Mouse (Mus musculus): ENCODE measurements around the gene Txlng.

Gene Txlng

DNA sequence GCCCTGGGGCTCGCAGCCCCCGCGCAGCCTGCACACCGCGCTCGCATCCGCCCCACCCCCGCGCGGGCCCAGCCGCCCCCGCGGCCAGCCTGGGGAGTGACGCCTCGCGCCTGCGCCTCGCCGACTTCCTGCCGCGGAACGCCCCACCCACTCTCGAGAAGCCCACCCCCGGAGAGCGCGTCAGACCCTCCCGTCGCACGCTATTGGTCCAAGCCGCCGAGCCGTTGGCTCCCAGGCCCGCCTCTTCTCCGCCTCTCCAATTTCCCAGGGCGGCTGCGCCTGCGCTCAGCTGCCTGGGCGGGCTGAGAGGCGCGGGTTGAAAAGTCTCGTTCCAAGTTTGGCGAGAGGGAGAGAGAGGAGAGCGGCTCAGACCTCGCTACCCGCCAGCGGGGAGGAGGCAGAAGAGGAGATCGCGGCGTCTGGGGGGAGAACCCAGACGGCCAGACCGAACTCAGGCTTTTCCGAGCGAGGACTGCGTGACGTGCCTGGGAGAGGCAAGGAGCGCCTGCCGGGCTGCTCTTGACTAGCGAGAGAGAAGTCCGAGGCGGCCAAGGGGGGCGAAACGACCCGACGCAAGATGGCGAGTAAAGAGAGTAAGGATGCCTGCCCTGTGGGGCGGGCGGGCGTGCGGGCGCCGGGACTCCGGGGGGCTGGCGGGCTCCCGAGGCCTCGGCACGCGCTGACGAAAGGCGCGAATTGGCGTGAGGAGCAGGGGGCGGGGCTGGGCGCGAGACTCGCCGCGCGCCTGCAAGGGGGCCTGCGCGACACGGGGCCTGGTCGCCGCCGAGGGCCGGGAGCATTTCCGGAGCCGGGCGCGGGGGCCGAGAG lies 68.9 kb downstream of the Txlng start, which contains the start of gene Rbbp7:
TSS of gene Rbbp7 (plus strand) at position 288 of the 828 bp plus-strand sequence.
- DNase-seq (ENCODE audit: low spot score): peak; percentile 61

DNA sequence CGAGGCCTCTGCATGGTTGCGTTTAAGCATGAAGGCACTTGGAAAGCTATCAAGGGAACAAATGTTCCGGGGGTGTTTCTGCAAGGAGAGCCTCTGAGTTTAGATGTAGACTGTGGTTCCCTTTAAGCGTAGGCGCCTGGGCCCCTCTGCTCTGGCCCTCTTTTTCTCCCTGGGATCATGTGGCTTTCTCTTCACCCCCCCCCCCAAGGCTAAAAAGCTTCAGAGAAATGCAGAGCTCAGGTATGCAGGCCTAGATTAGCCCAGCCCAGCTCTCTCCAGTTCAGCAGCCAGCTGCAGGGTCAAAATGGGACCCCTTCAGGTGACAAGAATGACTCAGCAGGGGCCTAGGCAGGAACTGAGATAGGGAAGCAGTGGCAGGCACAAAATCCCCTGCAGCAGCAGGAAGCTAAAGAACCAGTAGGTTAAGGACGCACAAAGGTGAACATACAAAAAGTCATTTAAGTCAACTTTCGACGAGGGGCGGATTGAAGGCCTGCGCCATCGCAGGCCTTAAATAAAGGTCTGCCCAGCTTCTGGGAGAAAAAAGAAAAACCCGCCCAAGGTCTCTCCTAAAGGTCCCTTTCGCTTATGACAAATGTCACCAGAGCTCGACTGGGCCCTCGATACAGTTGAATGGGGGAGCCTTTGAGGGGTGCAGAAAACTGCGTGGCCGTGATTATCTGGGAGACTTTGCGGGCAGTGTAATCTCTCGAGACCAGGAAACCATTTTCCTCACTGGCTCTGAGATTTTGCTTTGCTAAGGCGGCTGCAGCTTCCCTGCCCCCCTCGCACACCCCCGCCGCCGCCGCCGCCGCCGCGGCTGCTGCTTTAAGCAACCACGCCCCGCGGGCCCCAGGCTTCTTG lies 69.8 kb downstream of the Txlng start:
- DNase-seq (ENCODE audit: low spot score): no peak

DNA sequence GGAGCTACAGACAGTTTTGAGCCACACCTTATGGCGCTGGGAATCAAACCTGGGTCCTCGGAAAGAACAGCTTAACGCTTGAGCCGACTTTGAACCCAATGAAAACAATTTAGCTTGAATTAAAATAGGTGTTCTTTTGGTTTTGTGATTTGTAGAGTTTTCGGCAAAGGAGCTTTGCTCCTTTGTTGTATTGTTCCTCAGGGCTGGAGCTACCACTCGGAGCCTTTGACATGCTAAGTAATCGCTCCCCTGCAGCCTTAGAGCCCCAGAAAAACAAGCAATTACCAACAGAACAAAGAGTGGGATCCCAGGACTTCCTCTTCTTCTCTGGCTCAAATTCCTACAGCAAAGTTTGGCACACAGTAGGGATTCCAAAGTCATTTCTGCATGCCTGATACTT lies 73.2 kb downstream of the Txlng start:
- no peak for DNase-seq (ENCODE audit: low spot score)

GRCm38 (mm10) chrX:162754314-162754713 lies 74.9 kb downstream of the Txlng start:
- DNase-seq (ENCODE audit: low spot score): no peak

DNA sequence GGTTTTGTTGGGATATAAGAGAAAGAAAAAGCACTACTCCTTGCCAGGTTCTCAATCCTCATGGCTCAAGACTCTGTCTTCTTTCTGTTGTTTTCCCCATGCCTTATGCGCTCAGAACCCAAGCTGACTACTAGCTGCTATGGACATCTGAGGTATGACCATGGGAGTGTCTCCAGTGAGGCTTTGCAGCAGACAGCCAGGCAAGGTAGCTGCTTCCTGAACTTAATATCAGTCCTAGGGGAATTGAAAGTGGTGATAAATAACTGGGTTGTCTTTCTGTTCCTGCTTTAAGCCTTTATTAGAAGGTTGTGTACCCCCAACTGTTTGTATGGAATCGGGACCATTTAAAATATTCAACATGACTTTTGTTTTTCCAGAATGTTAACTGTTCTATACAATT lies 76.8 kb downstream of the Txlng start:
- no peak for DNase-seq (ENCODE audit: low spot score)

DNA sequence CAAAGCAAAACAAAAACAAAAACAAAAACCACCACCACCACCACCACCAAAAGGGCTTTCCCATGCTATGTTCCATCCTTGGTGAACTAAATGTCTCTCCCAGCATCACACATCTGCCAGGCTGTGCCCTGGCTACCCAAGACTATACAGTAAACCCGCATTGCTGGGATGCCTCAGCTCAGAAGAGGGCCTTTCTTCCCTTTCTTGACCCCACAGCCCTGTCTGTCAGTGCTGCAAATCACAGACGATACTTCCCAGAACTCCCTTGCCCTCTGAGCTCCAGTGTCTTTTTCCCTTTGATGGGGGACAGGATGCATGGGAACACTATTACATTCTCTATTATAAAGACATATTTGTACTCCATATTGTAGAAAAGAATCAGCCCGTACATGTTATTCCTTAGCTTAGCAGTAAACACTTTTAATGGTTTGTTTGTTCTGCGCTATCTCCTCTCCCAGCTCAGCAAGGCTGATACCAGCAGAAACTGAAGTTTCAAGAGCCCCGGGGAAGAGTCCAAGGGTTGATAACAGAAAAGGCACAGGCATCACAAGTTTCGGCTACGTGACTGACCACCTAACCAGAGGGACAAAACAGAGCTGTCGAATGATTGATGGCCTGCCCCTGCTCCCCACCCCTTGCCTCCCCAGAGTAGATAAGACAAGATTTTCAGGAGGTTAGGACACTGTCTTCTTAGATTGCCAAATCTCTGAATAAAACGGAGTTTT lies 80.4 kb downstream of the Txlng start:
- no peak for DNase-seq (ENCODE audit: low spot score)

- DNase-seq (ENCODE audit: low spot score): no peak
Observed at GRCm38 (mm10) chrX:162736140-162736659, 93.1 kb downstream of the Txlng start.

GRCm38 (mm10) chrX:162734997-162735929 lies 94.0 kb downstream of the Txlng start:
- no peak for DNase-seq (ENCODE audit: low spot score)

GRCm38 (mm10) chrX:162730031-162730430 lies 99.2 kb downstream of the Txlng start:
- no peak for DNase-seq (ENCODE audit: low spot score)
